Mouse (Mus musculus) layer of hippocampus, adult 11-12 months (tissue): ENCODE data around the gene Plxna2.

Experiments
- DNase-seq: peaks from one replicate; pipeline ENCODE4 v3.0.0; 2022; ENCODE audit warnings: low spot score

The Plxna2 gene

DNA sequence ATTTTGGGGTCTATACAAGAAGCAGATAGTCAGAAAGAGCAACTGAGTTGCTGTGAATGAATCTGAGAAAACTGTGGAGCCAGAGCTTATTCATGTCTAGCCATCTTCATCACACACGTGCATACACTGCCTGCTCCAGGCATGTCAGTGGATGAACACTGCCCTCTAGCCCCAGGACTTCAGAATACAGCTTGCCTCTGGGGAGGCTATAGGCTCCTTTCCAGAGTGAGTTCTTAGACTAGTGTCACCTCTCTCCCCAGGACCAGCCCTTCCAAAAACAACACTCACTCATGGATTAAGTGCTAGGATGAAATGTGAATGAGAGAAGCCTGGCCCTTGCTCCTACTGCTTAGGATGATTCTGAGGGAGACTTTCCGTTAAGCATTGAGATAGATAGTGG is 198.9 kb downstream of the Plxna2 start:
- DNase-seq, result peak; percentile 79

DNA sequence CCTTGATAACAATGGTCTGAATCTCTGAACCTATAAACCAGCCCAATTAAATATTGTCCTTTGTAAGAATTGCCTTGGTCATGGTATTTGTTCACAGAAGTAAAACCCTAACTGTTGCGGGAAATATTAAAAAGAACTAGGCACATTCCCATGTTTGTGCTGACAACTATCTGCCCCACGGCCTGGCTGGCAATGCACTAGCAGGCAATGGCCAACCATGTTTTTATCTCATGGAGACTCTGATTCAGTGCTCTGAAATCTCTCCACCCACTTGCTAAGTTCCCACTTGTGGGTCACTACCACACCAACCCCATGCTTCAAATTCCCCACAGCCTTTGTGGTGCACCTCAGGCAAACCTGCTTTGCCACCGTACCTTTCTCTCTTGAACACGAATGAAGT is 202.9 kb downstream of the Plxna2 start:
- no peak for DNase-seq

DNA sequence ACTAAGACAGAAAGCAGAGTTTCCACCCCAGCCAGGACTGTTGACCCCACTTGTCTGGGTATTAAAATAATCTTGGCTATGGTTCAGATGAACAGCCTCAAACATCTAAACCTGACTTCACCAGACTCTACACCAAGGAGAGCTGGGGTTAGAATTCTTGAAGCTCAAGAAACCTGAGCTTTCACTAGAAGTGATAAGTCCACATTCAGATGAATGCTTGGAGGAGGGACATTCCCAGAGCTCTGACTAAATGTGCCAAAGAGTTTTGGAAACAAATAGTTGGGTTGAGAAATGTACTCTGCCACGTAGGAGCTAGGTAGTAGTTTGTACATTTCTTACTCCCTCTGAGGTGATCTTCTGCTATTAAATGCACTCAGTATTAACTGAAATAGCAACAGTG is 203.7 kb downstream of the Plxna2 start:
- no peak for DNase-seq

DNA sequence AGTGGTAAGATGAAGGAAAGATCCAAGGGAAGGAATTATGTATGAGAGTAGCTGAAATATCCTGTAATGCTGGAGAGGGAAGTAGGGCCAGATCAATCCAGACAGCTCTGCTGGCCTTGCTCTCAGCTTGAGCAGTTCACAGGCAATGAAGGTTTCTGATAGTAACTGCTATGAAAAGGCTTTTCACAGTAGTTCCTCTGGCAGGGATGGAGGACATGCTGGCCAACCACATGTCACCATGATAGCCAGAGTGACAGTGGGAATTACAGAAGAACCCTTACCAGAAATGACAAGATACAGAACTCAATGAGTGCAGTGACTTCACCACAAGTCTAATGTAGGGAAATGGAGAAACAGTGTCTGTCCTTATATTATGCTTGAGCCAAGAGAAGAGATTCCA is 210.3 kb downstream of the Plxna2 start:
- DNase-seq, result no peak

DNA sequence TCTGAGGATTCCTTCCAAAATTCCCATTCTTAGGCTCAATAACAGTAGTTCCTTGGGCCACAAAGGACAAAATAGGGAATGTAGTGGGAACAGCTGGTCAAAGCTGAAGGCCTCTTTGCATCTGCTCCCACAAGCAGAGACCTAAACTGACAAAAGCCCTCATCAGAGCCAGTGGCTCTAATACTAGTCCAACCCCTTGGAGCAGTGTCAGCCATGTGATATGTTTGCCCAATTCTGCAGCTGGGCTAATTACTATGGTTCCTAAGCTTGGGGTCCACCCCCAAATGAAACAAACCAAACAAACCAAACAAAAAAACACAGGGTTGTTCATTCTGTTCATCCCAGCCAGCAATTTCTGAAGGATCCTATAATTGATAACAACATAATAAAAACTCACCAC is 217.2 kb downstream of the Plxna2 start:
- no peak for DNase-seq

DNA sequence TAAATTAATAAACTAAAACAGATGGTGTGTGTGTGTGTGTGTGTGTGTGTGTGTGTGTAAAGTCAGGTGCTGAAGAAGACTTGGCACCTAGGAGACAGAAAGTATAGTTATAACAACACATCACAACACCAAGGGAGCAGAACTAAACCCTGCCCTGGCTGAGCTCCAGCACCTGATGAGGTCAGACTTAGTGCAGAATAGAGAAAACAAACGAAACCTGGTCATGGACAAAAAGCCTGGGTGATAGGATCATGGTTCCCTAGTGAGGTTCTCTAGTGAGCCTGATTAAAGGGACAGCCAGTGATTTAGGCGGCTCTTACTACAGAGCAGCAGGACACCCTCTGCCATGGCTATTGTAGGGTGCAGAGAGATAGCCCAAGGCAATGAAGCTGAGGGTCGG is 218.2 kb downstream of the Plxna2 start:
- no peak for DNase-seq

DNA sequence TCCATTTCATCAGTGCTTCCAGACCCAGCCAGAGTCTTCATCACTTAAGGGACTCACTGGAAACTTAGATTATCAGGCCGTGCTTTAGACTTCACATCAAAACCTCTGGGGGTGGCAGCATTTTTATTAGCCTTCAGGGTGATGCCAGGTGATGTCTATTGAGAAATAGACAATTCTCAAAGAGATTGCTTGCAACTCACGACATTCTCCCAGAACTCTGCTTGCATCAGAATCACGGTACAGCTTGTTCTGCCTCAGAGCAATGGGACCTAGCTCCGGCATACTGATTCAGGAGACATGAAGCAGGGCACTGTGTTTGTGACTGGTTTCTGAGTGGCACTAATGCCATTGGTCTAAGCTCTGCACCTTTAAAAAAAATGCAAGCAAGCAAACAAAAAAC is 218.7 kb downstream of the Plxna2 start:
- DNase-seq, result no peak

DNA sequence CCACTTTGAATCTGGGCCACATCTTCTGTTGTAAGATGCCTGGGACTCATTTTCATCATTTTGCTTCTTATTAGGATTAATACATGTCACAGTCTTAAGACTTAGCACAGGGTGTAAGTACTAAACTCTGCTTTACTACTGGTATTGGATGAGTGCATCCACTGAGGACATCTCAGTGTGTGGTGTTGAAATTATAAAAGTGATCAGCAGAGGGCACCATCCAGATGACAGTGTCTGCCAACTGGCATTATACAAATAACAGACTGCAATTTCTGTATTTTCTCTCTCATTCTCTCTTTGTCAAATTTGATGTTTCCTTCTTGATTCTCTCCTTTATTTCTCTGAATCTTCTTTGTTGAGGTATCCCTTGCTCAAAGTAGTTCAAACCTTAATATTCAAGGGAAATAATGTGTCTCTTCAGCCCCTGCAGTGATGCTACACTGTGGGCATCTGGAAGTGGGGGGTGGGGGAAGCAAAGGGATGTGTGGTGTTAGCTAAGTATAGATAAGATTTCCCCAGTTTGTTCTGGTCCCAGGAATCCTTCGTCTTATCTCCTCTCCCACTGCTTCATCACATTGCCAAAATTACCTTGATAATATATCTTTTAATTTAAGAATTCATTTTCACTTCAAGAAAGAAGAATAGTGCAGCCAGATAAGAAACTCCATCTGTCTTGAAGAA is 221.4 kb downstream of the Plxna2 start:
- DNase-seq, result peak; percentile 67

DNA sequence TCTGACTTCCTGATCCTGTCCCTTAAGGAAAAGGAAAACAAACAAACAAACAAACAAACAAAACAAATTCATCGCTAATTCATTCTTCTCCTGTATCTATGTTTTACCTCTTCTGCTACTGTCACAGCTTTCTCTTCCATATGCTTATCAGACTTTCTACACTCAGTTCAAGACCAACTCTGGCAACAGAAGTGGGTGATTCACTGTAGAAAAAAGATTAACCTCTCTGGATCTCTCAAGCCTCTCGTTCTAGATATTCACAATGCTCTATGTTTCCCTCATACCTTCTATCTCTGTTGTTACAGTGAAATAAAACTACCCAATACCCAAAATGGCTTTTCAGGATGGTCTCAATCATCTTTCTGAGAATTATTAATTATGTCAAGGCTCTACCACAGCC is 225.0 kb downstream of the Plxna2 start:
- DNase-seq, result no peak

DNA sequence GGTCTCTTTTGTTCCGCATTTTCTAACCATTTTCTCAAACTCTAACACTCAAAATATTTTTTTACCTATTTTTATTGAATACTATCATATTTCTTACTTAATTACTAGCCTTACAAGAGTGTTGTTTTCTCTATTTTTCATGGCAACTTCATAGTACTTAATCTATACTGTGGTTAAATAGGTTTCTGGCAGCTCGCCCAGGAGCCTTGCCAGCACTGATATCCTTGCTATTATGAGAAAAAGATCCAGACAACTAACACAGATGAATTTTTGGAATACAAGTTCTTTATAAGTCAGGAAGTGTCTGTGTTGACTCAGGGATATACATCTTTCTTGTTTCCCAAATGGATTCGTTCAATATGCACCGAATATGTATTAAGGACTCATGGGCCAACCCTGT is 229.0 kb downstream of the Plxna2 start:
- DNase-seq, result no peak

DNA sequence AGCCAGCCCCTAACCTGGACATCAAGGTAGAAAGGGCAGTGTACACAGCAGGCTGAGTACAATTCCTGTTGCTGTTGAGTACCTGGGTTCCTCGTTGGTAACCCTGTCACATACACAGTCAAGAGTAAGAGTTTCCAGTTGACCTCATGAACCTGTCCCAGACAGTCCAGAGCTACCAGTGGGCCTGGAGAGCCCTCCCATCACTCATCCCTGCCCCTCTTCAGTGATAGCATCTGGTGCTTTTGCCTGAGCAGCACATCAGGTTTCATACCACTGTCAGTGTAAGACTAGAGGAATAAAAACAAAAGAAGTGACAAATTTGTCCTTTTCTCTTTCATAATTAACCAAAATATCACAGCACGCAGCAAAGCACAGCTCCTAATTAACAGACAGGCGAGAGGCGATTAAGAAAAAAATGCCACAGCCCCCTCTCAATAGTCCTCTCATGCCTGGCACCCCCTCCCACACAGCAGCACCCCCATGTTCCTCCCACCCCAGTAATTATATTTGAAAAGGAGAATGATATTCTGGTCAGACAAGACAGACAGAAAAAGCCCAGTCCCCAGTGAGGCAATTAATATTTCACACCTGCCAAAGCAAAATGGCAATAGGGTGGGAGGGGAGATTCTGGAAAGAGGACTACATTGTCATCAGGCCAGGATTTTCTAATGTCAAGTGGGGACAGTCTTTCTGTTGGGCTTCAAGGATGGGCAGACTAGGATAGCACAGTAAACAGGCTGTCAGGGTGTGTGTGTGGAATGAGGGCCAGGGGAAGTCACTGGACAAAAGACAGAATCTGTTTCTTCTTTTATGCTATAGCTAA is 233.4 kb downstream of the Plxna2 start:
- no peak for DNase-seq

DNA sequence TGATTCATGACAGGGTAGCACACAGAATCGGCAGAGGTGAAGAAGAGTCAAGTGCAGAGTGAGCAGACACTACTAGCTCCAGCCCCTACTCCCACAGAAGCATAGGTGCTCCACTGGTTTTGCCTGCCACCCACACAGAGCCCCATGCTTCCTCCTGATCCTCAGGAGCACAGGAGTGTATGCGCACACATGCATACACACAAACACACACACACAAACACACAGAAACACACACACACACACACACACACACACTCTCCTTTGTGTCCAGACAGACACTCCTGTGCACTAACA is 234.0 kb downstream of the Plxna2 start:
- DNase-seq, result no peak
